Mouse (Mus musculus) heart, postnatal 0 days (tissue): ENCODE measurements around the gene Tenm3.

Source experiments
- CTCF ChIP-seq: IDR thresholded peaks from 2 replicates; pipeline ENCODE4 v1.5.1; 2016; ENCODE audit warnings: antibody characterized with exemption, control low read depth, low read depth
- EP300 ChIP-seq: IDR thresholded peaks from 2 replicates; pipeline ENCODE4 v1.6.1; 2016; ENCODE audit warnings: antibody characterized with exemption, low read depth

GRCm38 (mm10) chr8:48202632-48203031, 641.1 kb downstream of the Tenm3 start:
- TF ChIP-seq CTCF (no peak), EP300 (no peak)
